Comparison of ENCODE assay signal across 11 mouse cellular contexts in genomic region chr8:122285727-122286126, GRCm38 (mm10). TPM values are rescaled to one million over a fixed set of nuclear protein-coding genes. Genes with fewer than 3 reads are reported as not detected.
DNase-seq lines count a peak whose midpoint lies in the region; ATAC-seq and TF ChIP-seq lines count a peak whose summit lies in the region.
"Had no signal": no experiment of that assay in that cellular context is flagged by ENCODE, and none has a peak within 500 bp of the region (broad histone marks: within the 10 kb centered on the region; RNA-seq: fewer than 3 reads in every experiment).

No protein-coding gene starts in this region.

- ATAC-seq in hindbrain, postnatal 0 days, result no peak
- ATAC-seq in liver, postnatal 0 days, result no peak
- ATAC-seq: midbrain, embryonic 16.5 days had no signal

- peaks cover 88% of the 10 kb centered on the region for H3K79me2 ChIP-seq in MEL (ENCODE audit: control insufficient read depth, insufficient read depth, low read length, poor library complexity)

- no peak overlapping the region for H3K9ac ChIP-seq in hindbrain, postnatal 0 days (replicated peaks; ENCODE audit: low read length)
- H3K9ac ChIP-seq in MEL (ENCODE audit: control insufficient read depth, low read depth, low read length, poor library complexity, severe bottlenecking), result peak overlapping the region; percentile 92
- peak overlapping the region; percentile 92 for H3K9ac ChIP-seq in liver, postnatal 0 days (replicated peaks)

- peak overlapping the region; percentile 84 for H3K27ac ChIP-seq in hindbrain, embryonic 10.5 days
- H3K27ac ChIP-seq in hindbrain, postnatal 0 days, result no peak overlapping the region
- peak overlapping the region; percentile 91 for H3K27ac ChIP-seq in MEL (ENCODE audit: control insufficient read depth, low read depth, low read length)
- peak overlapping the region; percentile 93 for H3K27ac ChIP-seq in liver, postnatal 0 days (ENCODE audit: low read depth)
- H3K27ac ChIP-seq: left cerebral cortex, adult 2 months had no signal

- H3K4me1 ChIP-seq in hindbrain, embryonic 10.5 days (replicated peaks), result peaks cover 92% of the 10 kb centered on the region
- peaks cover 16% of the 10 kb centered on the region for H3K4me1 ChIP-seq in hindbrain, postnatal 0 days (ENCODE audit: insufficient read depth, low read length)
- H3K4me1 ChIP-seq in MEL (ENCODE audit: control insufficient read depth in 1 of 2, insufficient read depth in 2 of 2, low read length in 2 of 2), result peaks cover 14 to 57% of the 10 kb centered on the region in 2 experiments; a peak in 3 of 4 replicates
- H3K4me1 ChIP-seq in liver, postnatal 0 days (ENCODE audit: insufficient read depth), result peaks cover 76% of the 10 kb centered on the region

- no peaks in the 10 kb centered on the region for H3K9me3 ChIP-seq in hindbrain, embryonic 10.5 days
- H3K9me3 ChIP-seq in hindbrain, postnatal 0 days (ENCODE audit: low read length), result no peaks in the 10 kb centered on the region
- H3K9me3 ChIP-seq in MEL (replicated peaks; ENCODE audit: insufficient read depth, low read length), result no peaks in the 10 kb centered on the region
- no peaks in the 10 kb centered on the region for H3K9me3 ChIP-seq in liver, postnatal 0 days (ENCODE audit: low read length)

- no peak for TF ChIP-seq RAD21 in MEL (IDR thresholded peaks at IDR 0.05; ENCODE audit: low read depth, low read length)

- DNase-seq in hindbrain, embryonic 10.5 days (ENCODE audit: low spot score), result no peak
- DNase-seq in hindbrain, postnatal 0 days (ENCODE audit: low spot score), result no peak
- DNase-seq in A20 (ENCODE audit: low read depth, low spot score) (peak; percentile 61), MEL (ENCODE audit: low read depth, low spot score) (peak; percentile 56)
- peak; percentile 62 for DNase-seq in liver, postnatal 0 days
- no peak for DNase-seq in right cerebral cortex, postnatal 14 days
- no peak for DNase-seq in right cerebral cortex, adult 18-20 months
- no peak for DNase-seq in adrenal gland, adult 2 months
- DNase-seq: gastrocnemius, postnatal 10 days had no signal

- TF ChIP-seq CTCF in hindbrain, postnatal 0 days (IDR thresholded peaks at IDR 0.05; ENCODE audit: low read depth), result no peak
- TF ChIP-seq CTCF in MEL (IDR thresholded peaks at IDR 0.05 in 2 of 3, conservative IDR thresholded peaks at IDR 0.05 in 1 of 3; ENCODE audit: control insufficient read depth in 1 of 3, insufficient read depth in 1 of 3, low read depth in 2 of 3, low read length in 3 of 3, poor library complexity in 1 of 3, severe bottlenecking in 1 of 3), result no peak
- TF ChIP-seq CTCF in liver, postnatal 0 days (IDR thresholded peaks at IDR 0.05; ENCODE audit: low read depth), result no peak

- peaks cover 69% of the 10 kb centered on the region for H3K27me3 ChIP-seq in hindbrain, embryonic 10.5 days (ENCODE audit: insufficient read depth, poor library complexity, severe bottlenecking)
- H3K27me3 ChIP-seq in hindbrain, postnatal 0 days (ENCODE audit: insufficient read depth, low read length), result no peaks in the 10 kb centered on the region
- H3K27me3 ChIP-seq in MEL (ENCODE audit: control insufficient read depth in 1 of 2, insufficient read depth in 2 of 2, low read length in 2 of 2), result no peaks in the 10 kb centered on the region
- no peaks in the 10 kb centered on the region for H3K27me3 ChIP-seq in liver, postnatal 0 days (ENCODE audit: insufficient read depth, low read length)

- no peak overlapping the region; the same call in 1 of the 2 replicates for H3K4me2 ChIP-seq in hindbrain, postnatal 0 days (ENCODE audit: low read depth, low read length)
- peak overlapping the region; percentile 97 for H3K4me2 ChIP-seq in liver, postnatal 0 days (ENCODE audit: low read depth, low read length)

- H3K36me3 ChIP-seq in hindbrain, embryonic 10.5 days, result no peaks in the 10 kb centered on the region
- H3K36me3 ChIP-seq in hindbrain, postnatal 0 days (ENCODE audit: insufficient read depth, low read length), result no peaks in the 10 kb centered on the region
- H3K36me3 ChIP-seq in MEL (ENCODE audit: control insufficient read depth in 1 of 2, insufficient read depth in 2 of 2, low read length in 2 of 2), result peaks cover 0 to 55% of the 10 kb centered on the region in 2 experiments; a peak in 3 of 4 replicates
- peaks cover 27% of the 10 kb centered on the region for H3K36me3 ChIP-seq in liver, postnatal 0 days (replicated peaks; ENCODE audit: insufficient read depth, low read length)

- TF ChIP-seq POLR2A in MEL (IDR thresholded peaks at IDR 0.05; ENCODE audit: control insufficient read depth in 1 of 2, insufficient read depth in 1 of 2, low read depth in 1 of 2, low read length in 2 of 2, poor library complexity in 1 of 2), result 0 out of 4 replicates have a peak, but pooled peaks of 1 of the 2 experiments have one; percentile 22

- TF ChIP-seq EP300 in MEL (IDR thresholded peaks at IDR 0.05; ENCODE audit: low read depth in 1 of 2, low read length in 2 of 2), result no peak; a peak in 1 of 4 replicates
- peak; percentile 44; the same call in 1 of the 2 replicates for TF ChIP-seq EP300 in liver, postnatal 0 days (IDR thresholded peaks at IDR 0.05; ENCODE audit: low read depth)

- H3K4me3 ChIP-seq in hindbrain, embryonic 10.5 days, result peak overlapping the region; percentile 73; the same call in 1 of the 2 replicates
- H3K4me3 ChIP-seq in hindbrain, postnatal 0 days (ENCODE audit: low read length), result no peak overlapping the region
- peak overlapping the region; percentile 75 to 87; a peak in 1 of 4 replicates for H3K4me3 ChIP-seq in MEL (ENCODE audit: control insufficient read depth in 1 of 2, insufficient read depth in 1 of 2, low read depth in 2 of 2, low read length in 2 of 2)
- H3K4me3 ChIP-seq in liver, postnatal 0 days (ENCODE audit: low read depth, low read length), result peak overlapping the region; percentile 92
- H3K4me3 ChIP-seq: left cerebral cortex, adult 2 months had no signal

- WGBS in hindbrain, embryonic 10.5 days, result 62% methylated on average over 6 of the region's 6 CpGs
- WGBS in hindbrain, postnatal 0 days, result 45% methylated on average over 6 of the region's 6 CpGs
- WGBS in liver, postnatal 0 days (ENCODE audit: insufficient replicate concordance), result 39% methylated on average over 6 of the region's 6 CpGs

TF ChIP-seq in MEL, 35 proteins besides CTCF, POLR2A, EP300 and RAD21:
- TF ChIP-seq MAX (IDR thresholded peaks at IDR 0.05; ENCODE audit: low read length) (no peak), GATA1 (IDR thresholded peaks at IDR 0.05; ENCODE audit: low read depth, low read length) (0 out of 2 replicates have a peak, but pooled peaks have one; percentile 6), ZMIZ1 (IDR thresholded peaks at IDR 0.05; ENCODE audit: low read depth, low read length) (peak; percentile 27; the same call in 1 of the 2 replicates)

RNA-seq across cellular contexts. Expression of gene Zfpm1, which starts 3.8 kb away (rescaled TPM):
- polyA plus RNA-seq in hindbrain, embryonic 10.5 days (2016; fragmentation: Nextera tagmentation; extraction: Ambion mirVana), result 1.6 and 2.4 TPM in 2 replicates
- total RNA-seq in hindbrain, postnatal 0 days (2014; rRNA removed), result 28.0 and 37.6 TPM in 2 replicates
- 1.5 and 2.0 TPM in 2 replicates for polyA plus RNA-seq in hindbrain, postnatal 0 days (2015; fragmentation: Nextera tagmentation; extraction: Ambion mirVana)
- 104 and 133 TPM in 2 replicates for total RNA-seq in MEL (2012; rRNA removed)
- polyA plus RNA-seq in MEL (2012; ENCODE audit: insufficient read depth in 1 of 2, insufficient read length in 2 of 2, low read depth in 1 of 2, low replicate concordance in 2 of 2, missing spikeins in 1 of 2), result 100 to 1,000 TPM; 260 to 343 TPM
- polyA plus RNA-seq in liver, postnatal 0 days (2015; fragmentation: Nextera tagmentation; extraction: Ambion mirVana), result 5.7 and 6.9 TPM in 2 replicates
- total RNA-seq in adrenal gland, adult 2 months (2021), result 10 to 100 TPM; 16.0 to 24.2 TPM
- 37.4 and 60.4 TPM in 2 replicates for polyA plus RNA-seq in adrenal gland, adult 2 months (2012; rRNA removed)

Comparison
In these comparisons a context has a peak if more than half of its experiments do, and no peak if none do; other contexts are left out.
1. DNase-seq: peak in A20 (single experiment), MEL (single experiment) and liver, postnatal 0 days (single experiment); none in hindbrain, embryonic 10.5 days (single experiment), hindbrain, postnatal 0 days (single experiment), right cerebral cortex, postnatal 14 days (single experiment), right cerebral cortex, adult 18-20 months (single experiment) and adrenal gland, adult 2 months (single experiment).